Mouse (Mus musculus) CH12.LX (cell line): ENCODE data around the gene Sctr.

ENCODE experiments used
- CHD1 ChIP-seq: IDR thresholded peaks from 2 replicates; pipeline ENCODE4 v1.6.1; 2012; ENCODE audit warnings: low read depth, low read length, improper control_type of control experiment, inconsistent platforms
- CTCF ChIP-seq, 2 experiments: IDR thresholded peaks in 1 of 2; conservative IDR thresholded peaks in 1 of 2; 2 replicates each; pipeline ENCODE4 v1.5.1; 2011 to 2012; ENCODE audit warnings: low read depth in 2 of 2, low read length in 2 of 2, improper control_type of control experiment in 1 of 2, inconsistent platforms in 1 of 2, mild to moderate bottlenecking in 1 of 2, moderate library complexity in 1 of 2
- EP300 ChIP-seq: IDR thresholded peaks from 2 replicates; pipeline ENCODE4 v1.6.1; 2011; ENCODE audit warnings: low read length, improper control_type of control experiment
- ETS1 ChIP-seq: conservative IDR thresholded peaks from 2 replicates; pipeline ENCODE4 v1.6.1; 2012; ENCODE audit warnings: low read depth, mild to moderate bottlenecking, inconsistent platforms, low read length, improper control_type of control experiment, moderate library complexity
- MAX ChIP-seq: IDR thresholded peaks from 2 replicates; pipeline ENCODE4 v1.6.1; 2011; ENCODE audit warnings: low read length, improper control_type of control experiment
- NRF1 ChIP-seq: IDR thresholded peaks from 2 replicates; pipeline ENCODE4 v1.6.1; 2014; ENCODE audit warnings: low read depth, mild to moderate bottlenecking, inconsistent platforms, low read length, improper control_type of control experiment, moderate library complexity
- PAX5 ChIP-seq: IDR thresholded peaks from 2 replicates; pipeline ENCODE4 v1.6.1; 2012; ENCODE audit warnings: low read length, inconsistent platforms, mixed read lengths
- POLR2A ChIP-seq: IDR thresholded peaks from 2 replicates; pipeline ENCODE4 v1.6.1; 2011; ENCODE audit warnings: low read depth, mild to moderate bottlenecking, improper control_type of control experiment, low read length
- SIN3A ChIP-seq: IDR thresholded peaks from 2 replicates; pipeline ENCODE4 v1.6.1; 2012; ENCODE audit warnings: low read length, improper control_type of control experiment, inconsistent platforms
- ZC3H11A ChIP-seq: IDR thresholded peaks from 2 replicates; pipeline ENCODE4 v1.6.1; 2012; ENCODE audit warnings: low read depth, mild to moderate bottlenecking, inconsistent platforms, low read length, improper control_type of control experiment
- ZNF384 ChIP-seq: IDR thresholded peaks from 2 replicates; pipeline ENCODE4 v1.6.1; 2012; ENCODE audit warnings: low read depth, low read length, improper control_type of control experiment, inconsistent platforms

DNA sequence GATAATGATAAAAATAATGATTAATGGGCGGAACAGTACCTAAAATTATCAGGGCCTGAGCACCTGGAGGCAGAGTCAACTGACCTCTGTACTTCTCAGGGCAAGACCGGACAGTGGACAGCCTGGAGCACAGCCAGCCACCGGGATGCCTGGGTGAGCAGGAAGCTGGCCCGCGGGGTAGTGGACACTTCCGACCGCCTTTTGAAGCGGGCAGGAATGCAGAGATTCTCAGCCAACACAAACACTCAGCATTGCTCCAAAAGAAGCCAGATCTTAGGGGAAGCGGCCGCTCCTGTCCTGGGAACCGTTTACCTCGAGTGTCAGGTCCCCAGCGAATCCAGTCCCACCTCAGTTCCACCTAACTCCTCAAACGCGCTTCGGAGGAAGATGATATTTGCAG, 66.2 kb downstream of the Sctr start:
- TF ChIP-seq EP300, result no peak
- no peak for TF ChIP-seq ETS1
- TF ChIP-seq CTCF (conservative IDR thresholded peaks at IDR 0.05 in 1 of 2, IDR thresholded peaks at IDR 0.05 in 1 of 2; ENCODE audit: low read depth in 2 of 2, low read length in 2 of 2), result no peak
- TF ChIP-seq ZC3H11A, result no peak
- TF ChIP-seq NRF1, result no peak
- no peak for TF ChIP-seq CHD1
- no peak for TF ChIP-seq PAX5
- no peak for TF ChIP-seq ZNF384
- TF ChIP-seq MAX, result no peak
- no peak for TF ChIP-seq POLR2A
- no peak for TF ChIP-seq SIN3A
